Comparison of ENCODE assay signal across 10 mouse cellular contexts in the genomic region with DNA sequence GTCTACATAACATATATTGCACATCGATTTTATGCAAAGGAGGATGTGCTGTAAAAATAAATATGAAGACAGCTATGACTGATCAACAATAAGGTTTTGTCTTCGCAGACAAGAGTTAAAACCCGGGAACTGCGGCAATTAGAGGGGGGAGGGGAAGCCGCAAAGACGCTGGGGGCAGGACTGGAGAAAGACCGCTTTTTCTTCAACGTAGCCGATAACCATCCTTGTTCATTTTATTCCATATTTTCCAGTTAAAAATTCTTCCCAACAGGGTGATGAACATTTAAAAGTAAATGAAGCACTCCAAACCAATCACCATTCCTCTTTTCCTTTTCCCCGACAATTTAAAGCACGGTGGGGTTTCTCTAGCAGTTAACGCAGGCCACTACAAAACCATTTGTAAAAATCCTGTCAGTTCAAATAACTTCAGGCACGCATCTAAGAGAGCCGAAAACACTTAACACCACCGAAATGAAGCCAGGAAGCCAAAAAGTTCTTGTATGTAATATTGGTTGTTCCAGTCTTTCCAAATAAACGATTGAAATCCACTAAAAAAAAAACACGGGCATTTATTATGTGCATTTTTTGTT. TPM values are rescaled to one million over a fixed set of nuclear protein-coding genes. Genes with fewer than 3 reads are reported as not detected.
DNase-seq lines count a peak whose midpoint lies in the region; ATAC-seq and TF ChIP-seq lines count a peak whose summit lies in the region.
"Had no signal": no experiment of that assay in that cellular context is flagged by ENCODE, and none has a peak within 500 bp of the region (broad histone marks: within the 10 kb centered on the region; RNA-seq: fewer than 3 reads in every experiment).

No protein-coding gene starts in this region.

- H3K9me3 ChIP-seq in intestine, embryonic 14.5 days (ENCODE audit: control insufficient read depth, low read length), result no peaks in the 10 kb centered on the region
- H3K9me3 ChIP-seq in intestine, embryonic 15.5 days, result no peaks in the 10 kb centered on the region
- H3K9me3 ChIP-seq in forebrain, postnatal 0 days (ENCODE audit: low read length), result no peaks in the 10 kb centered on the region

- DNase-seq in intestine, embryonic 14.5 days (ENCODE audit: low spot score), result peak; percentile 67
- peak; percentile 62 for DNase-seq in retina, embryonic 14.5 days (ENCODE audit: low spot score)
- DNase-seq in retina, postnatal 1 day, result no peak
- peak; percentile 87 for DNase-seq in forebrain, postnatal 0 days
- no peak for DNase-seq in ovary, adult 18-20 months (ENCODE audit: low spot score)
- no peak for DNase-seq in thymus, postnatal 36 days
- DNase-seq: gastrocnemius, postnatal 36 days; left cerebral cortex, postnatal 4 days had no signal

- H3K4me1 ChIP-seq in intestine, embryonic 14.5 days (replicated peaks; ENCODE audit: control insufficient read depth, insufficient read depth, low read length), result peaks cover 10% of the 10 kb centered on the region; the same call in 1 of the 2 replicates
- peaks cover 7% of the 10 kb centered on the region for H3K4me1 ChIP-seq in intestine, embryonic 15.5 days (replicated peaks)
- no peaks in the 10 kb centered on the region for H3K4me1 ChIP-seq in forebrain, postnatal 0 days (ENCODE audit: insufficient read depth)

- no peak overlapping the region for H3K9ac ChIP-seq in intestine, embryonic 14.5 days (ENCODE audit: low read length)
- H3K9ac ChIP-seq in intestine, embryonic 15.5 days, result no peak overlapping the region
- H3K9ac ChIP-seq in forebrain, postnatal 0 days, result no peak overlapping the region

- TF ChIP-seq CTCF in forebrain, postnatal 0 days (IDR thresholded peaks at IDR 0.05; ENCODE audit: low read depth), result no peak

- H3K27ac ChIP-seq in intestine, embryonic 14.5 days (ENCODE audit: low read depth), result no peak overlapping the region
- no peak overlapping the region for H3K27ac ChIP-seq in intestine, embryonic 15.5 days
- H3K27ac ChIP-seq in forebrain, postnatal 0 days (ENCODE audit: low read depth, low read length), result no peak overlapping the region
- H3K27ac ChIP-seq: layer of hippocampus, adult 2 months had no signal

- WGBS in intestine, embryonic 14.5 days, result 2% methylated on average over 17 of the region's 17 CpGs
- WGBS in intestine, embryonic 15.5 days, result 1% methylated on average over 17 of the region's 17 CpGs
- WGBS in forebrain, postnatal 0 days, result 1% methylated on average over 17 of the region's 17 CpGs

- H3K36me3 ChIP-seq in intestine, embryonic 14.5 days (ENCODE audit: control insufficient read depth, insufficient read depth, low read length), result no peaks in the 10 kb centered on the region
- no peaks in the 10 kb centered on the region for H3K36me3 ChIP-seq in intestine, embryonic 15.5 days
- no peaks in the 10 kb centered on the region for H3K36me3 ChIP-seq in forebrain, postnatal 0 days (ENCODE audit: insufficient read depth)

- H3K27me3 ChIP-seq in intestine, embryonic 14.5 days (replicated peaks; ENCODE audit: control insufficient read depth, insufficient read depth, low read length), result peaks cover 79% of the 10 kb centered on the region
- H3K27me3 ChIP-seq in intestine, embryonic 15.5 days (replicated peaks), result peaks cover 46% of the 10 kb centered on the region
- H3K27me3 ChIP-seq in forebrain, postnatal 0 days (ENCODE audit: insufficient read depth, low read length), result peaks cover 48% of the 10 kb centered on the region

- no peak overlapping the region for H3K4me2 ChIP-seq in intestine, embryonic 14.5 days (ENCODE audit: low read length)
- no peak overlapping the region for H3K4me2 ChIP-seq in intestine, embryonic 15.5 days (replicated peaks)
- H3K4me2 ChIP-seq in forebrain, postnatal 0 days (ENCODE audit: low read depth), result no peak overlapping the region

- H3K4me3 ChIP-seq in intestine, embryonic 14.5 days (ENCODE audit: low read depth, low read length), result no peak overlapping the region
- no peak overlapping the region for H3K4me3 ChIP-seq in intestine, embryonic 15.5 days (replicated peaks)
- no peak overlapping the region for H3K4me3 ChIP-seq in forebrain, postnatal 0 days (ENCODE audit: low read depth, low read length)
- H3K4me3 ChIP-seq: layer of hippocampus, adult 2 months had no signal

- no peak for ATAC-seq in intestine, embryonic 14.5 days (replicated peaks; ENCODE audit: low FRiP score, low TSS enrichment, low read depth)
- no peak for ATAC-seq in intestine, embryonic 15.5 days
- ATAC-seq in forebrain, postnatal 0 days, result no peak

RNA-seq across cellular contexts. Expression of gene Alx1, which starts 3.3 kb away (rescaled TPM):
- 0.11 TPM in 1 of 2 replicates, not detected in the other for polyA plus RNA-seq in intestine, embryonic 14.5 days (2014; fragmentation: Nextera tagmentation; extraction: Ambion mirVana)
- polyA plus RNA-seq in intestine, embryonic 15.5 days (2015; fragmentation: Nextera tagmentation; extraction: Ambion mirVana), result not detected in 2 replicates
- total RNA-seq in forebrain, postnatal 0 days (2014; rRNA removed), result 0.31 and 1.3 TPM in 2 replicates
- polyA plus RNA-seq in forebrain, postnatal 0 days (2015; fragmentation: Nextera tagmentation; extraction: Ambion mirVana), result 0.43 and 0.98 TPM in 2 replicates
- total RNA-seq: gastrocnemius, postnatal 36 days had no signal

Comparison
In these comparisons a context has a peak if more than half of its experiments do, and no peak if none do; other contexts are left out.
1. DNase-seq: peak in intestine, embryonic 14.5 days (single experiment), retina, embryonic 14.5 days (single experiment) and forebrain, postnatal 0 days (single experiment); none in retina, postnatal 1 day (single experiment), ovary, adult 18-20 months (single experiment) and thymus, postnatal 36 days (0 of 2).